Mouse (Mus musculus): ENCODE measurements around the gene Gm2115. TPM values are rescaled to one million over a fixed set of nuclear protein-coding genes. Genes with fewer than 3 reads are reported as not detected.

Gm2115 gene
- polyA plus RNA-seq, 1 experiment, result 0.11 TPM

DNA sequence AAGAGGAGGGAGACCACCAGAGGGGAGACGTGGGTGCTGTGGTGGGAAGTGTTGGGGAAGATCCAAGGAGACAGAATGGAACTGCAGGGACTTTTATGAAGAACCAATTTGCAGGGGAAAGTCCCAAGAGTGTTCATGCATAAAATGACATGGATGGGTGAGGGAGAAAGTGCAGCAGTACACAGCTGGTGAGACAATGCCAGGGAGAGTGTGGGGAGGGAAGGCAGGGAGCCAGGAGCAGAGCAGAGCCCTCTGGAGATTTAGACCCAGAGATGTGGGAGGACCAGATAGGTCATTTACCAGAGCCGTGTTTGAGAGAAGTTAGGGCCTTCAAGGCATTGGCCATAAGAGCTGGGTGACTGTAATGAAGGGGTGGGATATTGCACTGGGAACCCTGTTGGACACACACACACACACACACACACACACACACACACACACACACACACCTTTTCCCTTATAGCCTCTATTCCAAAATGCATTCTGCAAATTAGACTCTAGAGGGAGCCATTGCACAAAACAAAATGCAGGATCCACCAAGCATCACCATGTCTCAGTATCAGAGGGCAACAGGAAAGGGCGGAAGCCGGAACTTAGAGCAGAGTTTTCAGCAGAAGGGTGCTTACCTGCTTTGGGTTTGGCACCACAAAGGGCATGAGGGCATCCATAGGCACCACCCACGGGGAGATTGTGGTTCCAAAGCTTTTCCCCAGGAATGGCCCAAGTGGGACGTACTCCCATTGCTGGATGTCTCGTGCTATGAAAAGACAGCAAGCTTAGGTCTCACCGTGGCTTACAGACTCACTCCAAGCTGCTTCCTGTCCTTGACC is 65.5 kb downstream of the Gm2115 start:
- H3K4me3 ChIP-seq (ENCODE audit: control insufficient read depth, insufficient read depth, low read length), result no peak overlapping the region
- peaks cover 3% of the 10 kb centered on the region for H3K4me1 ChIP-seq (replicated peaks; ENCODE audit: control insufficient read depth, insufficient read depth, low read length)
- H3K27ac ChIP-seq (ENCODE audit: control insufficient read depth, insufficient read depth, low read length), result no peak overlapping the region
- TF ChIP-seq CTCF (IDR thresholded peaks at IDR 0.05; ENCODE audit: borderline replicate concordance, control insufficient read depth, extremely low read depth, insufficient read depth, low read length, poor library complexity) (no peak), POLR2A (IDR thresholded peaks at IDR 0.05; ENCODE audit: control insufficient read depth, extremely low read depth, insufficient read depth, low read length, poor library complexity) (no peak)
- DNase-seq, result peak; percentile 34
- 43% methylated on average over 8 of the region's 8 CpGs for WGBS
- H3K27me3 ChIP-seq (ENCODE audit: control insufficient read depth, insufficient read depth, low read length), result no peaks in the 10 kb centered on the region
- no peaks in the 10 kb centered on the region for H3K36me3 ChIP-seq (ENCODE audit: control insufficient read depth, insufficient read depth, low read length)

GRCm38 (mm10) chr7:84594917-84595303 is 66.2 kb downstream of the Gm2115 start:
- Histone ChIP-seq H3K36me3 (ENCODE audit: control insufficient read depth, insufficient read depth, low read length) (no peaks in the 10 kb centered on the region), H3K4me1 (replicated peaks; ENCODE audit: control insufficient read depth, insufficient read depth, low read length) (peaks cover 3% of the 10 kb centered on the region)

DNA sequence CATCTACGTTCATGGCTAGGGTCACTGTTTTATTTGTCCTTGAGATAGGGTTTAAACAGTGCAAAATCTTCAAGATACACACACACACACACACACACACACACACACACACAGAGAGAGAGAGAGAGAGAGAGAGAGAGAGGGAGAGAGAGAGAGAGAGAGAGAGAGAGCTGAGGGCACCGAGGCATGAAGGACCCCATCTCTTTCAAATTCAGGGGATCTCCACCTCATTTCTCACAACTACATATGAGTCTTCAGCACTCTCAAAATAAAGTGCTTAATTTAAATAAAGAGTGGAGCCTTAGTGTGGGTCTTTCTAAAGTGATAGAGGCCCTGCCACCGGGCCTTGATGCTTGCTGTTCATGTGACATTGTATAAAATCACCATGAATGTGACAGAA is 67.2 kb downstream of the Gm2115 start:
- H3K36me3 ChIP-seq (ENCODE audit: control insufficient read depth, insufficient read depth, low read length), result no peaks in the 10 kb centered on the region
- TF ChIP-seq CTCF (IDR thresholded peaks at IDR 0.05; ENCODE audit: borderline replicate concordance, control insufficient read depth, extremely low read depth, insufficient read depth, low read length, poor library complexity), result no peak
- no peak for TF ChIP-seq POLR2A (IDR thresholded peaks at IDR 0.05; ENCODE audit: control insufficient read depth, extremely low read depth, insufficient read depth, low read length, poor library complexity)
- no peaks in the 10 kb centered on the region for H3K27me3 ChIP-seq (ENCODE audit: control insufficient read depth, insufficient read depth, low read length)
- H3K27ac ChIP-seq (ENCODE audit: control insufficient read depth, insufficient read depth, low read length), result no peak overlapping the region
- DNase-seq, result no peak
- peaks cover 3% of the 10 kb centered on the region for H3K4me1 ChIP-seq (replicated peaks; ENCODE audit: control insufficient read depth, insufficient read depth, low read length)
- WGBS, result 94% methylated on average over 3 of the region's 3 CpGs
- H3K4me3 ChIP-seq (ENCODE audit: control insufficient read depth, insufficient read depth, low read length), result no peak overlapping the region

More at GRCm38 (mm10) chr7:84594917-84595303, 66.2 kb downstream of the Gm2115 start:
- no peak overlapping the region for H3K27ac ChIP-seq (ENCODE audit: control insufficient read depth, insufficient read depth, low read length)
- H3K4me3 ChIP-seq (ENCODE audit: control insufficient read depth, insufficient read depth, low read length), result no peak overlapping the region
- no peak for DNase-seq
- no peaks in the 10 kb centered on the region for H3K27me3 ChIP-seq (ENCODE audit: control insufficient read depth, insufficient read depth, low read length)
- no peak for TF ChIP-seq POLR2A (IDR thresholded peaks at IDR 0.05; ENCODE audit: control insufficient read depth, extremely low read depth, insufficient read depth, low read length, poor library complexity)
- TF ChIP-seq CTCF (IDR thresholded peaks at IDR 0.05; ENCODE audit: borderline replicate concordance, control insufficient read depth, extremely low read depth, insufficient read depth, low read length, poor library complexity), result no peak

DNA sequence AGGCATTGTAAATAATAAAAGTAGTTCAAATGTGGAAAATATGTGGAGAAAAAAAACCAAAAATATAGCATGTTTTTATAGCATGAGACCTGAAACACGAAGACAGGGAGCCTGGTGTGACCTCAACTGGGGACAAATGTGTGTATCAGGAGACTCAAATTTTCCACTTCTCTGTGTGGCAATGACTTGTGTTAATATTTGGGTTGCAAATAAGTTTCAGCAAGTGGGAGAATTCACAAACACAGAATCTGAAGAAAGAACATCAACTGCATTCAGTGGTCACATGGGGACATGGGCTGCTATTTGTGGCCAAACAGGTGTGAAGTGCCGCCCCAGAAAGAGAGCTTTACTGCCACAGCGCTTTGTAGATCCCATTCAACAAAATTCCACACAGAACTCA is 67.9 kb downstream of the Gm2115 start:
- WGBS, result 90% methylated on average over 3 of the region's 3 CpGs
- H3K4me3 ChIP-seq (ENCODE audit: control insufficient read depth, insufficient read depth, low read length), result no peak overlapping the region
- H3K27me3 ChIP-seq (ENCODE audit: control insufficient read depth, insufficient read depth, low read length), result no peaks in the 10 kb centered on the region
- no peaks in the 10 kb centered on the region for H3K36me3 ChIP-seq (ENCODE audit: control insufficient read depth, insufficient read depth, low read length)
- no peak overlapping the region for H3K27ac ChIP-seq (ENCODE audit: control insufficient read depth, insufficient read depth, low read length)
- peaks cover 3% of the 10 kb centered on the region for H3K4me1 ChIP-seq (replicated peaks; ENCODE audit: control insufficient read depth, insufficient read depth, low read length)
- DNase-seq, result no peak
- no peak for TF ChIP-seq POLR2A (IDR thresholded peaks at IDR 0.05; ENCODE audit: control insufficient read depth, extremely low read depth, insufficient read depth, low read length, poor library complexity)
- TF ChIP-seq CTCF (IDR thresholded peaks at IDR 0.05; ENCODE audit: borderline replicate concordance, control insufficient read depth, extremely low read depth, insufficient read depth, low read length, poor library complexity), result no peak

DNA sequence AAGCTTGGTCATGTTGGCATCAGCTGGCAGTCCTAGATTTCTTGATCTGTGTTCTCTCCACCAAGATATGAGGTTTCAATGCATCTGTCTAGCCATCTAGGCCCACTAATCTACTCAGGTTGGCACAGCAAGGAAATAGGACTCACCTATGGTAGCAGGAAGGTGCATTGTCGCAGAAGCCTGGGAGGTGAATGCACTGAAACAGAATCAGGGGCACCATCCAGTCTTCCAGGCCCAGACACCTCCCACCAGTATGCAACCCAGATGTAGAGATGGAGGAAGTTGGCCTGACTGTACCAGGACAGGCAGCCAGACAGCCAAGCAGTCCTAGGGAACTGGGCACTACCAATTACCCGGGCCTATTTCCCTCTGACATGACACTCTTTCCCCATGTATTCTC is 71.9 kb downstream of the Gm2115 start:
- WGBS, result 90% methylated on average over 2 of the region's 2 CpGs
- TF ChIP-seq POLR2A (IDR thresholded peaks at IDR 0.05; ENCODE audit: control insufficient read depth, extremely low read depth, insufficient read depth, low read length, poor library complexity), result no peak
- TF ChIP-seq CTCF (IDR thresholded peaks at IDR 0.05; ENCODE audit: borderline replicate concordance, control insufficient read depth, extremely low read depth, insufficient read depth, low read length, poor library complexity), result no peak
- Histone ChIP-seq H3K4me3 (ENCODE audit: control insufficient read depth, insufficient read depth, low read length) (no peak overlapping the region), H3K27ac (ENCODE audit: control insufficient read depth, insufficient read depth, low read length) (no peak overlapping the region), H3K36me3 (ENCODE audit: control insufficient read depth, insufficient read depth, low read length) (no peaks in the 10 kb centered on the region), H3K4me1 (replicated peaks; ENCODE audit: control insufficient read depth, insufficient read depth, low read length) (peaks cover 9% of the 10 kb centered on the region), H3K27me3 (ENCODE audit: control insufficient read depth, insufficient read depth, low read length) (no peaks in the 10 kb centered on the region)
- DNase-seq, result no peak

- H3K27ac ChIP-seq (ENCODE audit: control insufficient read depth, insufficient read depth, low read length), result no peak overlapping the region
- peaks cover 15% of the 10 kb centered on the region for H3K4me1 ChIP-seq (replicated peaks; ENCODE audit: control insufficient read depth, insufficient read depth, low read length)
- TF ChIP-seq CTCF (IDR thresholded peaks at IDR 0.05; ENCODE audit: borderline replicate concordance, control insufficient read depth, extremely low read depth, insufficient read depth, low read length, poor library complexity) (no peak), POLR2A (IDR thresholded peaks at IDR 0.05; ENCODE audit: control insufficient read depth, extremely low read depth, insufficient read depth, low read length, poor library complexity) (no peak)
- H3K4me3 ChIP-seq (ENCODE audit: control insufficient read depth, insufficient read depth, low read length), result no peak overlapping the region
- 94% methylated on average over 3 of the region's 3 CpGs for WGBS
- DNase-seq, result no peak
- no peaks in the 10 kb centered on the region for H3K27me3 ChIP-seq (ENCODE audit: control insufficient read depth, insufficient read depth, low read length)
- H3K36me3 ChIP-seq (ENCODE audit: control insufficient read depth, insufficient read depth, low read length), result no peaks in the 10 kb centered on the region
Observed at GRCm38 (mm10) chr7:84601331-84601730, 72.6 kb downstream of the Gm2115 start.

All from thymus, adult 2 months (tissue).